Mouse (Mus musculus) stomach, postnatal 0 days (tissue): ENCODE measurements at regions not wholly inside any gene's neighbourhood (a gene's known extent, or its start where the extent isn't known, plus 50 kb on each side); places are given as distances from the start of the nearest gene placed in this dataset.

ENCODE experiments used
- CTCF ChIP-seq: IDR thresholded peaks from 2 replicates; pipeline ENCODE4 v1.5.1; 2016; ENCODE audit warnings: antibody characterized with exemption, low read depth, mild to moderate bottlenecking, moderate library complexity
- EP300 ChIP-seq: optimal IDR thresholded peaks from 2 replicates; pipeline ENCODE3; 2016; ENCODE audit warnings: antibody characterized with exemption

DNA sequence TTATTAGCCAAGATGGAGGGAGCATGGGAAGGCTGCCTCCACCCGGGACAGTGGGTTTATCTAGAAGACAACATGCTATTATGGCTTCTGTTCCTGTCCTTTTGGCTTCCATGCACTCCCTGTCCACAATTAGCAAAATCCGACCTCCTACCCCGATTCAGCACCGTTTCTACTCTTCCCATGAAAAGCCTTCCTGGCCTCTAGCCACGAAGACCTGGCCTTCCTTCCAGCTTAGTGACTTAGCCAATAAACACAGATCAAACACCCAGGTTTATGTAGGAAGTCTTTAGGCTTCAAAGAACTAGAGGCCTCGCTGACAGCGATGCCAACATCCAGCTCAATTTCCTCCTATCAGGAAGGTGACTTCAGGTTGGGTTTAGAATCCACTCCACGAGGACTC is 338.5 kb upstream of the Zmiz1 start:
- TF ChIP-seq CTCF (no peak), EP300 (no peak)
